Comparison of ENCODE assay signal across 8 mouse cellular contexts in the genomic region with DNA sequence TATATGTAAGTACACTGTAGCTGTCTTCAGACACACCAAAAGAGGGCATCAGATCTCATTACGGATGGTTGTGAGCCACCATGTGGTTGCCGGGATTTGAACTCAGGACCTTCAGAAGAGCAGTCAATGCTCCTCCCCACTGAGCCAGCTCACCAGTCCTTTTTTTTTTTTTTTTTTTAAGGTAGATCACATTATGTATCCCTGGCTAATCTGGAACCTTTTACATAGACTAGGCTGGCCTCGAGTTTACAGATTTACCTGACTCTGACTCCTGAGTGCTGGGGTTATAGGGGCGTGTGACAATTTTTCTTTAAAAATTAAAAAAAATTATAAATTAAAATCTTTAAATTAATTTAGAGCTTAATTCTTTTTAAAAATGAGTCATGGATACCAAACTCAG. TPM values are rescaled to one million over a fixed set of nuclear protein-coding genes. Genes with fewer than 3 reads are reported as not detected.
DNase-seq lines count a peak whose midpoint lies in the region; ATAC-seq and TF ChIP-seq lines count a peak whose summit lies in the region.
"Not testable (repeated sequence)": the region's sequence is repeated elsewhere in the genome, so short reads cannot be mapped to it uniquely, and the experiment has no call there.

No protein-coding gene starts in this region.

- TF ChIP-seq RAD21 in MEL (IDR thresholded peaks at IDR 0.05; ENCODE audit: low read depth, low read length), result not testable (repeated sequence)

- peak overlapping the region; percentile 75 for H3K9ac ChIP-seq in MEL (ENCODE audit: control insufficient read depth, low read depth, low read length, poor library complexity, severe bottlenecking)
- H3K9ac ChIP-seq in forebrain, embryonic 11.5 days (ENCODE audit: low read length); hindbrain, postnatal 0 days (replicated peaks; ENCODE audit: low read length); kidney, embryonic 16.5 days (replicated peaks; ENCODE audit: low read length); lung, embryonic 16.5 days (ENCODE audit: low read length); stomach, embryonic 14.5 days (replicated peaks; ENCODE audit: low read depth, low read length): not testable (repeated sequence)
- H3K9ac ChIP-seq in heart, embryonic 14.5 days (ENCODE audit: low read length), result 0 out of 2 replicates have a peak overlapping the region, but pooled peaks have one; percentile 91
- 0 out of 2 replicates have a peak overlapping the region, but pooled peaks have one; percentile 78 for H3K9ac ChIP-seq in liver, embryonic 11.5 days (ENCODE audit: low read depth, low read length)

- not testable (repeated sequence) for TF ChIP-seq EP300 in MEL (IDR thresholded peaks at IDR 0.05; ENCODE audit: low read depth in 1 of 2, low read length in 2 of 2)

- not testable (repeated sequence) for DNase-seq in MEL (ENCODE audit: low read depth, low spot score); forebrain, embryonic 11.5 days (ENCODE audit: low spot score); hindbrain, postnatal 0 days (ENCODE audit: low spot score); liver, embryonic 11.5 days (ENCODE audit: low spot score)

- peak overlapping the region; percentile 72 to 94 for H3K4me3 ChIP-seq in MEL (ENCODE audit: control insufficient read depth in 1 of 2, insufficient read depth in 1 of 2, low read depth in 2 of 2, low read length in 2 of 2)
- not testable (repeated sequence) for H3K4me3 ChIP-seq in forebrain, embryonic 11.5 days (ENCODE audit: low read depth, low read length); hindbrain, postnatal 0 days (ENCODE audit: low read length); lung, embryonic 16.5 days (ENCODE audit: low read length); stomach, embryonic 14.5 days (ENCODE audit: low read depth, low read length)
- H3K4me3 ChIP-seq in heart, embryonic 14.5 days (ENCODE audit: control insufficient read depth in 1 of 2, insufficient read depth in 1 of 2, low read depth in 1 of 2, low read length in 2 of 2), result peak overlapping the region in 1 of 2 experiments; percentile 81; a peak in 2 of 4 replicates
- H3K4me3 ChIP-seq in kidney, embryonic 16.5 days (ENCODE audit: low read length), result peak overlapping the region; percentile 62
- H3K4me3 ChIP-seq in liver, embryonic 11.5 days (ENCODE audit: low read depth, low read length), result peak overlapping the region; percentile 81; the same call in 1 of the 2 replicates

- TF ChIP-seq CTCF in MEL (IDR thresholded peaks at IDR 0.05 in 2 of 3, conservative IDR thresholded peaks at IDR 0.05 in 1 of 3; ENCODE audit: control insufficient read depth in 1 of 3, insufficient read depth in 1 of 3, low read depth in 2 of 3, low read length in 3 of 3, poor library complexity in 1 of 3, severe bottlenecking in 1 of 3); hindbrain, postnatal 0 days (IDR thresholded peaks at IDR 0.05; ENCODE audit: low read depth): not testable (repeated sequence)

- H3K4me2 ChIP-seq in forebrain, embryonic 11.5 days (ENCODE audit: low read depth, low read length, severe bottlenecking), result peak overlapping the region; percentile 98; the same call in 1 of the 2 replicates
- H3K4me2 ChIP-seq in heart, embryonic 14.5 days (ENCODE audit: low read length), result peak overlapping the region; percentile 73
- H3K4me2 ChIP-seq in hindbrain, postnatal 0 days (ENCODE audit: low read depth, low read length), result 0 out of 2 replicates have a peak overlapping the region, but pooled peaks have one; percentile 95
- H3K4me2 ChIP-seq in kidney, embryonic 16.5 days (replicated peaks; ENCODE audit: low read depth, low read length), result peak overlapping the region; percentile 74
- peak overlapping the region; percentile 100 for H3K4me2 ChIP-seq in liver, embryonic 11.5 days
- peak overlapping the region; percentile 80; the same call in 1 of the 2 replicates for H3K4me2 ChIP-seq in lung, embryonic 16.5 days (ENCODE audit: low read depth, low read length)
- peak overlapping the region; percentile 93; the same call in 1 of the 2 replicates for H3K4me2 ChIP-seq in stomach, embryonic 14.5 days (replicated peaks; ENCODE audit: low read depth, low read length)

- 91% methylated on average over 4 of the region's 4 CpGs for WGBS in forebrain, embryonic 11.5 days
- WGBS in heart, embryonic 14.5 days, result 82% methylated on average over 4 of the region's 4 CpGs
- 79% methylated on average over 4 of the region's 4 CpGs for WGBS in hindbrain, postnatal 0 days
- 78% methylated on average over 4 of the region's 4 CpGs for WGBS in kidney, embryonic 16.5 days
- WGBS in liver, embryonic 11.5 days, result 75% methylated on average over 4 of the region's 4 CpGs
- 71% methylated on average over 4 of the region's 4 CpGs for WGBS in lung, embryonic 16.5 days
- WGBS in stomach, embryonic 14.5 days, result 73% methylated on average over 4 of the region's 4 CpGs

- H3K9me3 ChIP-seq in MEL (replicated peaks; ENCODE audit: insufficient read depth, low read length); forebrain, embryonic 11.5 days (ENCODE audit: control insufficient read depth, low read length); heart, embryonic 14.5 days (ENCODE audit: control insufficient read depth, low read length); hindbrain, postnatal 0 days (ENCODE audit: low read length); kidney, embryonic 16.5 days (ENCODE audit: low read length); liver, embryonic 11.5 days (ENCODE audit: control insufficient read depth, low read length); lung, embryonic 16.5 days (ENCODE audit: control insufficient read depth, low read length); stomach, embryonic 14.5 days (ENCODE audit: control insufficient read depth, low read depth, low read length): not testable (repeated sequence)

- not testable (repeated sequence) for ATAC-seq in forebrain, embryonic 11.5 days (replicated peaks; ENCODE audit: low FRiP score); heart, embryonic 14.5 days (ENCODE audit: insufficient number of reproducible peaks, insufficient read depth, low FRiP score, low read depth); hindbrain, postnatal 0 days; kidney, embryonic 16.5 days (ENCODE audit: low FRiP score, low TSS enrichment); liver, embryonic 11.5 days (replicated peaks; ENCODE audit: low FRiP score); lung, embryonic 16.5 days (ENCODE audit: low read depth); stomach, embryonic 14.5 days (ENCODE audit: insufficient number of reproducible peaks, insufficient read depth, low FRiP score, low read depth)

- H3K79me2 ChIP-seq in MEL (ENCODE audit: control insufficient read depth, insufficient read depth, low read length, poor library complexity), result not testable (repeated sequence)

- H3K27ac ChIP-seq in MEL (ENCODE audit: control insufficient read depth, low read depth, low read length), result peak overlapping the region; percentile 75; the same call in 1 of the 2 replicates
- not testable (repeated sequence) for H3K27ac ChIP-seq in forebrain, embryonic 11.5 days (ENCODE audit: low read depth, low read length); hindbrain, postnatal 0 days; kidney, embryonic 16.5 days (ENCODE audit: low read length); liver, embryonic 11.5 days (ENCODE audit: low read depth, low read length); lung, embryonic 16.5 days (ENCODE audit: low read length); stomach, embryonic 14.5 days (ENCODE audit: low read length)
- 0 out of 4 replicates have a peak overlapping the region, but pooled peaks of 1 of the 2 experiments have one; percentile 95 for H3K27ac ChIP-seq in heart, embryonic 14.5 days (replicated peaks in 1 of 2; ENCODE audit: control insufficient read depth in 1 of 2, insufficient read depth in 1 of 2, low read depth in 2 of 2, low read length in 2 of 2)

- peaks cover 20 to 22% of the 10 kb centered on the region in 2 experiments for H3K4me1 ChIP-seq in MEL (ENCODE audit: control insufficient read depth in 1 of 2, insufficient read depth in 2 of 2, low read length in 2 of 2)
- peaks cover 14% of the 10 kb centered on the region; the same call in 1 of the 2 replicates for H3K4me1 ChIP-seq in forebrain, embryonic 11.5 days (replicated peaks; ENCODE audit: control insufficient read depth, insufficient read depth, low read length)
- H3K4me1 ChIP-seq in heart, embryonic 14.5 days (ENCODE audit: control insufficient read depth in 2 of 2, insufficient read depth in 2 of 2, low read length in 2 of 2), result peaks cover 18 to 49% of the 10 kb centered on the region in 2 experiments
- H3K4me1 ChIP-seq in hindbrain, postnatal 0 days (ENCODE audit: insufficient read depth, low read length), result peaks cover 17% of the 10 kb centered on the region
- peaks cover 40% of the 10 kb centered on the region for H3K4me1 ChIP-seq in kidney, embryonic 16.5 days (ENCODE audit: insufficient read depth, low read length)
- H3K4me1 ChIP-seq in liver, embryonic 11.5 days (replicated peaks; ENCODE audit: control insufficient read depth, insufficient read depth, low read length), result peaks cover 38% of the 10 kb centered on the region
- H3K4me1 ChIP-seq in lung, embryonic 16.5 days (replicated peaks; ENCODE audit: control insufficient read depth, insufficient read depth, low read length), result peaks cover 27% of the 10 kb centered on the region
- peaks cover 30% of the 10 kb centered on the region for H3K4me1 ChIP-seq in stomach, embryonic 14.5 days (ENCODE audit: control insufficient read depth, insufficient read depth, low read length)

- peaks cover 0 to 25% of the 10 kb centered on the region in 2 experiments; a peak in 3 of 4 replicates for H3K36me3 ChIP-seq in MEL (ENCODE audit: control insufficient read depth in 1 of 2, insufficient read depth in 2 of 2, low read length in 2 of 2)
- not testable (repeated sequence) for H3K36me3 ChIP-seq in forebrain, embryonic 11.5 days (ENCODE audit: control insufficient read depth, insufficient read depth, low read length); hindbrain, postnatal 0 days (ENCODE audit: insufficient read depth, low read length); liver, embryonic 11.5 days (ENCODE audit: control insufficient read depth, insufficient read depth, low read length); lung, embryonic 16.5 days (ENCODE audit: control insufficient read depth, insufficient read depth, low read length); stomach, embryonic 14.5 days (ENCODE audit: control insufficient read depth, insufficient read depth, low read length)
- peaks cover 35% of the 10 kb centered on the region for H3K36me3 ChIP-seq in heart, embryonic 14.5 days (ENCODE audit: control insufficient read depth, insufficient read depth, low read length)
- H3K36me3 ChIP-seq in kidney, embryonic 16.5 days (ENCODE audit: insufficient read depth, low read length), result peaks cover 13% of the 10 kb centered on the region

- not testable (repeated sequence) for TF ChIP-seq POLR2A in MEL (IDR thresholded peaks at IDR 0.05; ENCODE audit: control insufficient read depth in 1 of 2, insufficient read depth in 1 of 2, low read depth in 1 of 2, low read length in 2 of 2, poor library complexity in 1 of 2)

- H3K27me3 ChIP-seq in MEL (ENCODE audit: control insufficient read depth in 1 of 2, insufficient read depth in 2 of 2, low read length in 2 of 2); forebrain, embryonic 11.5 days (ENCODE audit: control insufficient read depth, insufficient read depth, low read length); heart, embryonic 14.5 days (ENCODE audit: control insufficient read depth, insufficient read depth, low read length); hindbrain, postnatal 0 days (ENCODE audit: insufficient read depth, low read length); kidney, embryonic 16.5 days (ENCODE audit: insufficient read depth, low read length); liver, embryonic 11.5 days (replicated peaks; ENCODE audit: control insufficient read depth, insufficient read depth, low read length); lung, embryonic 16.5 days (ENCODE audit: control insufficient read depth, insufficient read depth, low read depth, low read length); stomach, embryonic 14.5 days (ENCODE audit: control insufficient read depth, insufficient read depth, low read length): not testable (repeated sequence)

RNA-seq across cellular contexts. Expression of a gene that starts 1.3 kb away (rescaled TPM):
- total RNA-seq in MEL (2012; rRNA removed), result 21.8 and 24.1 TPM in 2 replicates
- polyA plus RNA-seq in MEL (2012; ENCODE audit: insufficient read depth in 1 of 2, insufficient read length in 2 of 2, low read depth in 1 of 2, low replicate concordance in 2 of 2, missing spikeins in 1 of 2), result 10 to 100 TPM in 1 of 2 experiments, not detected in 1; 51.9 TPM
- 37.8 and 41.1 TPM in 2 replicates for polyA plus RNA-seq in forebrain, embryonic 11.5 days (2014; fragmentation: Nextera tagmentation; extraction: Ambion mirVana)
- 55.9 and 56.7 TPM in 2 replicates for polyA plus RNA-seq in heart, embryonic 14.5 days (2014; fragmentation: Nextera tagmentation; extraction: Ambion mirVana)
- total RNA-seq in hindbrain, postnatal 0 days (2014; rRNA removed), result 15.6 and 43.9 TPM in 2 replicates
- 22.6 and 28.1 TPM in 2 replicates for polyA plus RNA-seq in hindbrain, postnatal 0 days (2015; fragmentation: Nextera tagmentation; extraction: Ambion mirVana)
- 66.2 and 68.1 TPM in 2 replicates for polyA plus RNA-seq in kidney, embryonic 16.5 days (2015; fragmentation: Nextera tagmentation; extraction: Ambion mirVana)
- 25.7 and 26.1 TPM in 2 replicates for polyA plus RNA-seq in liver, embryonic 11.5 days (2014; fragmentation: Nextera tagmentation; extraction: Ambion mirVana)
- polyA plus RNA-seq in lung, embryonic 16.5 days (2015; fragmentation: Nextera tagmentation; extraction: Ambion mirVana), result 34.6 and 38.1 TPM in 2 replicates
- 49.6 and 50.5 TPM in 2 replicates for polyA plus RNA-seq in stomach, embryonic 14.5 days (2014; fragmentation: Nextera tagmentation; extraction: Ambion mirVana)

RNA-seq across cellular contexts. Expression of a gene that starts 1.5 kb away (rescaled TPM):
- 6.0 and 7.0 TPM in 2 replicates for total RNA-seq in MEL (2012; rRNA removed)
- polyA plus RNA-seq in MEL (2012; ENCODE audit: insufficient read depth in 1 of 2, insufficient read length in 2 of 2, low read depth in 1 of 2, low replicate concordance in 2 of 2, missing spikeins in 1 of 2), result 1 to 10 TPM in 1 of 2 experiments, not detected in 1; 8.9 TPM
- polyA plus RNA-seq in forebrain, embryonic 11.5 days (2014; fragmentation: Nextera tagmentation; extraction: Ambion mirVana), result 14.3 and 20.7 TPM in 2 replicates
- polyA plus RNA-seq in heart, embryonic 14.5 days (2014; fragmentation: Nextera tagmentation; extraction: Ambion mirVana), result 19.4 and 21.2 TPM in 2 replicates
- 26.0 and 29.7 TPM in 2 replicates for total RNA-seq in hindbrain, postnatal 0 days (2014; rRNA removed)
- polyA plus RNA-seq in hindbrain, postnatal 0 days (2015; fragmentation: Nextera tagmentation; extraction: Ambion mirVana), result 6.4 and 6.9 TPM in 2 replicates
- 13.8 and 15.6 TPM in 2 replicates for polyA plus RNA-seq in kidney, embryonic 16.5 days (2015; fragmentation: Nextera tagmentation; extraction: Ambion mirVana)
- 6.7 and 8.1 TPM in 2 replicates for polyA plus RNA-seq in liver, embryonic 11.5 days (2014; fragmentation: Nextera tagmentation; extraction: Ambion mirVana)
- 10.6 and 11.8 TPM in 2 replicates for polyA plus RNA-seq in lung, embryonic 16.5 days (2015; fragmentation: Nextera tagmentation; extraction: Ambion mirVana)
- polyA plus RNA-seq in stomach, embryonic 14.5 days (2014; fragmentation: Nextera tagmentation; extraction: Ambion mirVana), result 9.0 and 10.1 TPM in 2 replicates
